Mouse (Mus musculus): ENCODE measurements around the gene Atp2a3.

Atp2a3 gene

GRCm38 (mm10) chr11:73007113-73007512 is 46.1 kb downstream of the Atp2a3 start:
- DNase-seq (ENCODE audit: low read depth) = no peak

- DNase-seq (ENCODE audit: low read depth) = peak; percentile 77
Observed at GRCm38 (mm10) chr11:73007698-73008481, 46.9 kb downstream of the Atp2a3 start.

GRCm38 (mm10) chr11:73008826-73009225 is 47.9 kb downstream of the Atp2a3 start:
- no peak for DNase-seq (ENCODE audit: low read depth)

GRCm38 (mm10) chr11:73009531-73010274 is 48.7 kb downstream of the Atp2a3 start:
- no peak for DNase-seq (ENCODE audit: low read depth)

GRCm38 (mm10) chr11:73013981-73014380 is 53.0 kb downstream of the Atp2a3 start:
- no peak for DNase-seq (ENCODE audit: low read depth)

GRCm38 (mm10) chr11:73014831-73015344 is 53.9 kb downstream of the Atp2a3 start:
- no peak for DNase-seq (ENCODE audit: low read depth)

GRCm38 (mm10) chr11:73015391-73016102 is 54.6 kb downstream of the Atp2a3 start:
- no peak for DNase-seq (ENCODE audit: low read depth)

GRCm38 (mm10) chr11:73016103-73016420 is 55.1 kb downstream of the Atp2a3 start:
- no peak for DNase-seq (ENCODE audit: low read depth)

GRCm38 (mm10) chr11:73018471-73019146 is 57.6 kb downstream of the Atp2a3 start, which contains the start of gene Camkk1:
Gene Camkk1 (plus strand): TSS chr11:73019008.
- DNase-seq (ENCODE audit: low read depth) = peak; percentile 94

GRCm38 (mm10) chr11:73019147-73019795 is 58.3 kb downstream of the Atp2a3 start:
- peak; percentile 91 for DNase-seq (ENCODE audit: low read depth)

- no peak for DNase-seq (ENCODE audit: low read depth)
Observed at GRCm38 (mm10) chr11:73020953-73021800, 60.2 kb downstream of the Atp2a3 start.

- no peak for DNase-seq (ENCODE audit: low read depth)
Observed at GRCm38 (mm10) chr11:73023099-73023498, 62.1 kb downstream of the Atp2a3 start.

- no peak for DNase-seq (ENCODE audit: low read depth)
Observed at GRCm38 (mm10) chr11:73023827-73024226, 62.9 kb downstream of the Atp2a3 start.

- DNase-seq (ENCODE audit: low read depth) = no peak
Observed at GRCm38 (mm10) chr11:73024236-73024904, 63.4 kb downstream of the Atp2a3 start.

GRCm38 (mm10) chr11:73026961-73027360 is 66.0 kb downstream of the Atp2a3 start:
- DNase-seq (ENCODE audit: low read depth) = no peak

- peak; percentile 83 for DNase-seq (ENCODE audit: low read depth)
Observed at GRCm38 (mm10) chr11:73030821-73031498, 70.0 kb downstream of the Atp2a3 start.

GRCm38 (mm10) chr11:73031536-73031935 is 70.6 kb downstream of the Atp2a3 start:
- DNase-seq (ENCODE audit: low read depth) = no peak

- no peak for DNase-seq (ENCODE audit: low read depth)
Observed at GRCm38 (mm10) chr11:73036077-73036476, 75.1 kb downstream of the Atp2a3 start.

GRCm38 (mm10) chr11:73036889-73037288 is 75.9 kb downstream of the Atp2a3 start:
- DNase-seq (ENCODE audit: low read depth) = no peak
